Mouse (Mus musculus) forebrain, embryonic 11.5 days (tissue): ENCODE results near the gene Tmod2. TPM values are rescaled to one million over a fixed set of nuclear protein-coding genes. Genes with fewer than 3 reads are reported as not detected.

Experiments
- polyA plus RNA-seq: library from polyadenylated mRNA; unstranded; fragments of >200 nt; fragmentation: Nextera tagmentation; extraction: Ambion mirVana; gene quantifications from 2 replicates; pipeline ENCODE4 v1.2.1, GENCODE M21; 2014

The Tmod2 gene
- polyA plus RNA-seq, 1 experiment from 2014 or later: 61.9 TPM

Other genes starting within 250 kb of the Tmod2 start
- 179 and 181 TPM in 2 replicates for gene Mapk6, start 201.3 kb downstream of the Tmod2 start, polyA plus RNA-seq
- gene Leo1, start 169.8 kb downstream of the Tmod2 start, polyA plus RNA-seq: 52.6 and 52.8 TPM in 2 replicates
- gene Tmod3, start 51.7 kb downstream of the Tmod2 start, polyA plus RNA-seq: 101 and 104 TPM in 2 replicates
- gene Lysmd2, start 14.4 kb upstream of the Tmod2 start, polyA plus RNA-seq: 13.0 and 17.1 TPM in 2 replicates
- gene Scg3, start 72.7 kb upstream of the Tmod2 start, polyA plus RNA-seq: 41.4 and 42.8 TPM in 2 replicates
- 3.9 and 4.9 TPM in 2 replicates for gene Bmp5, start 164.0 kb upstream of the Tmod2 start, polyA plus RNA-seq